26 mouse cellular contexts compared by ENCODE assay signal in the genomic region with DNA sequence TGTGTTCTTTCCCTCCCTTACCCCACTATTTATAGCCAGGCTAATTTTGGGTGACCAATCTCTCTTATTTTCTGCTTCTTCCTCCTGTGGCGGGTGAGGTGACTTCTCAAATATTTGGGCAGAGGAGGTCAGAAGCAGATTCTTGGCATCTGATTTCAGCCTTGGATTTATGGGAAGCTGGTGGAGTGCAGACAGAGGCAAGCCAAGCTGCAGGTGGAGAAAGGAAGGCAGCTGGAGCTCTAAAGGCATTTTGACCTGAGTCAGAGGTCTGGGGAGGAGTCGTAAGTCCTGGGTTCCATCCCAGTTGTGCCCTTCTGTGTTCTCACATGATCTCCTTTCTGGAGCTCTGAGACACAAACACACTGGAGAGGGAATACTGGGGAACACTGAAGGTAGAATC. TPM values are rescaled to one million over a fixed set of nuclear protein-coding genes. Genes with fewer than 3 reads are reported as not detected.
DNase-seq lines count a peak whose midpoint lies in the region; ATAC-seq and TF ChIP-seq lines count a peak whose summit lies in the region.
"Had no signal": no experiment of that assay in that cellular context is flagged by ENCODE, and none has a peak within 500 bp of the region (broad histone marks: within the 10 kb centered on the region; RNA-seq: fewer than 3 reads in every experiment).

No protein-coding gene starts in this region.

- no peaks in the 10 kb centered on the region for H3K9me3 ChIP-seq in heart, embryonic 14.5 days (ENCODE audit: control insufficient read depth, low read length)
- H3K9me3 ChIP-seq in forebrain, embryonic 11.5 days (ENCODE audit: control insufficient read depth, low read length) = no peaks in the 10 kb centered on the region
- H3K9me3 ChIP-seq in hindbrain, postnatal 0 days (ENCODE audit: low read length) = no peaks in the 10 kb centered on the region
- H3K9me3 ChIP-seq: embryonic facial prominence, embryonic 15.5 days; forebrain, embryonic 10.5 days; hindbrain, embryonic 10.5 days; midbrain, embryonic 15.5 days; neural tube, embryonic 15.5 days; stomach, embryonic 15.5 days had no signal

- 23% methylated on average over 2 of the region's 2 CpGs for WGBS in heart, embryonic 14.5 days
- 79% methylated on average over 2 of the region's 2 CpGs for WGBS in forebrain, embryonic 11.5 days
- 77% methylated on average over 2 of the region's 2 CpGs for WGBS in hindbrain, postnatal 0 days

- H3K4me3 ChIP-seq in heart, embryonic 14.5 days (ENCODE audit: control insufficient read depth in 1 of 2, insufficient read depth in 1 of 2, low read depth in 1 of 2, low read length in 2 of 2) = no peak overlapping the region
- H3K4me3 ChIP-seq in embryonic fibroblast, embryonic 13.5 days (ENCODE audit: insufficient read depth, low read length) = no peak overlapping the region
- no peak overlapping the region for H3K4me3 ChIP-seq in forebrain, embryonic 11.5 days (ENCODE audit: low read depth, low read length)
- no peak overlapping the region for H3K4me3 ChIP-seq in hindbrain, postnatal 0 days (ENCODE audit: low read length)
- H3K4me3 ChIP-seq: embryonic facial prominence, embryonic 15.5 days; forebrain, embryonic 10.5 days; hindbrain, embryonic 10.5 days; midbrain, embryonic 15.5 days; neural tube, embryonic 15.5 days; stomach, embryonic 15.5 days had no signal

- no peak for TF ChIP-seq POLR2A in embryonic fibroblast, embryonic 13.5 days (IDR thresholded peaks at IDR 0.05; ENCODE audit: low read depth, low read length)

- intact Hi-C loops in heart, postnatal 25 days (cut with DNase I) = loop anchor here (5.0 kb wide), 1 partner anchor 1904 kb away; no protein-coding TSS in a partner anchor

- peak; percentile 83 for DNase-seq in gastrocnemius, adult 18-20 months (ENCODE audit: low spot score)
- no peak for DNase-seq in gastrocnemius, postnatal 10 days
- DNase-seq in heart, postnatal 25 days (ENCODE audit: low spot score) = no peak
- peak; percentile 86 for DNase-seq in skeletal muscle tissue, adult 2 months (ENCODE audit: low read depth, low spot score)
- DNase-seq in forebrain, embryonic 11.5 days (ENCODE audit: low spot score) = no peak
- DNase-seq in hindbrain, postnatal 0 days (ENCODE audit: low spot score) = no peak
- DNase-seq: adrenal gland, postnatal 10 days; B cell, adult 2 months; cerebellum, postnatal 36 days; kidney, adult 11 months; left cerebral cortex, postnatal 4 days; liver; lung, postnatal 10 days; thymus, adult 2 months had no signal

- ATAC-seq in heart, embryonic 14.5 days (ENCODE audit: insufficient number of reproducible peaks, insufficient read depth, low FRiP score, low read depth) = no peak
- no peak for ATAC-seq in forebrain, embryonic 11.5 days (replicated peaks; ENCODE audit: low FRiP score)
- no peak for ATAC-seq in hindbrain, postnatal 0 days
- ATAC-seq: midbrain, embryonic 15.5 days had no signal

- 0 out of 4 replicates have a peak overlapping the region, but pooled peaks of 1 of the 2 experiments have one; percentile 4 for H3K27ac ChIP-seq in heart, embryonic 14.5 days (replicated peaks in 1 of 2; ENCODE audit: control insufficient read depth in 1 of 2, insufficient read depth in 1 of 2, low read depth in 2 of 2, low read length in 2 of 2)
- H3K27ac ChIP-seq in embryonic fibroblast, embryonic 13.5 days (ENCODE audit: insufficient read depth, low read length) = peak overlapping the region; percentile 53
- no peak overlapping the region for H3K27ac ChIP-seq in forebrain, embryonic 11.5 days (ENCODE audit: low read depth, low read length)
- no peak overlapping the region for H3K27ac ChIP-seq in hindbrain, postnatal 0 days
- H3K27ac ChIP-seq: embryonic facial prominence, embryonic 15.5 days; forebrain, embryonic 10.5 days; hindbrain, embryonic 10.5 days; kidney, postnatal 0 days; midbrain, embryonic 15.5 days; neural tube, embryonic 15.5 days; stomach, embryonic 15.5 days had no signal

- no peak for TF ChIP-seq CTCF in embryonic fibroblast, embryonic 13.5 days (IDR thresholded peaks at IDR 0.05; ENCODE audit: borderline replicate concordance, insufficient read depth, low read length)
- TF ChIP-seq CTCF in hindbrain, postnatal 0 days (IDR thresholded peaks at IDR 0.05; ENCODE audit: low read depth) = no peak

- H3K36me3 ChIP-seq in heart, embryonic 14.5 days (ENCODE audit: control insufficient read depth, insufficient read depth, low read length) = no peaks in the 10 kb centered on the region
- no peaks in the 10 kb centered on the region for H3K36me3 ChIP-seq in forebrain, embryonic 11.5 days (ENCODE audit: control insufficient read depth, insufficient read depth, low read length)
- H3K36me3 ChIP-seq in hindbrain, postnatal 0 days (ENCODE audit: insufficient read depth, low read length) = no peaks in the 10 kb centered on the region
- H3K36me3 ChIP-seq: embryonic facial prominence, embryonic 15.5 days; forebrain, embryonic 10.5 days; hindbrain, embryonic 10.5 days; midbrain, embryonic 15.5 days; neural tube, embryonic 15.5 days; stomach, embryonic 15.5 days had no signal

- no peak overlapping the region for H3K9ac ChIP-seq in heart, embryonic 14.5 days (ENCODE audit: low read length)
- no peak overlapping the region for H3K9ac ChIP-seq in forebrain, embryonic 11.5 days (ENCODE audit: low read length)
- H3K9ac ChIP-seq in hindbrain, postnatal 0 days (replicated peaks; ENCODE audit: low read length) = no peak overlapping the region
- H3K9ac ChIP-seq: embryonic facial prominence, embryonic 15.5 days; midbrain, embryonic 15.5 days; neural tube, embryonic 15.5 days; stomach, embryonic 15.5 days had no signal

- H3K4me2 ChIP-seq in heart, embryonic 14.5 days (ENCODE audit: low read length) = peak overlapping the region; percentile 7; the same call in 1 of the 2 replicates
- no peak overlapping the region for H3K4me2 ChIP-seq in forebrain, embryonic 11.5 days (ENCODE audit: low read depth, low read length, severe bottlenecking)
- no peak overlapping the region for H3K4me2 ChIP-seq in hindbrain, postnatal 0 days (ENCODE audit: low read depth, low read length)
- H3K4me2 ChIP-seq: embryonic facial prominence, embryonic 15.5 days; midbrain, embryonic 15.5 days; neural tube, embryonic 15.5 days; stomach, embryonic 15.5 days had no signal

- H3K4me1 ChIP-seq in heart, embryonic 14.5 days (ENCODE audit: control insufficient read depth in 2 of 2, insufficient read depth in 2 of 2, low read length in 2 of 2) = peaks cover 21 to 41% of the 10 kb centered on the region in 2 experiments
- H3K4me1 ChIP-seq in embryonic fibroblast, embryonic 13.5 days (ENCODE audit: control insufficient read depth, insufficient read depth, low read length) = peaks cover 18% of the 10 kb centered on the region; the same call in 1 of the 2 replicates
- H3K4me1 ChIP-seq in forebrain, embryonic 11.5 days (replicated peaks; ENCODE audit: control insufficient read depth, insufficient read depth, low read length) = no peaks in the 10 kb centered on the region
- H3K4me1 ChIP-seq in hindbrain, postnatal 0 days (ENCODE audit: insufficient read depth, low read length) = peaks cover 4% of the 10 kb centered on the region; the same call in 1 of the 2 replicates

- H3K27me3 ChIP-seq in heart, embryonic 14.5 days (ENCODE audit: control insufficient read depth, insufficient read depth, low read length) = peaks cover 33% of the 10 kb centered on the region
- peaks cover 31% of the 10 kb centered on the region for H3K27me3 ChIP-seq in forebrain, embryonic 11.5 days (ENCODE audit: control insufficient read depth, insufficient read depth, low read length)
- no peaks in the 10 kb centered on the region for H3K27me3 ChIP-seq in hindbrain, postnatal 0 days (ENCODE audit: insufficient read depth, low read length)

RNA-seq across cellular contexts. Expression of a gene that starts 2.2 kb away (rescaled TPM):
- 10 to 100 TPM; 40.4 to 60.8 TPM for total RNA-seq in gastrocnemius, adult 18-20 months (2021)
- total RNA-seq in gastrocnemius, postnatal 10 days (2021) = 100 to 1,000 TPM; 125 to 127 TPM
- 3.7 and 3.9 TPM in 2 replicates for polyA plus RNA-seq in heart, embryonic 14.5 days (2014; fragmentation: Nextera tagmentation; extraction: Ambion mirVana)
- 100 to 1,000 TPM; 165 to 176 TPM for total RNA-seq in heart, postnatal 25 days (2021)
- polyA plus RNA-seq in embryonic fibroblast, embryonic 13.5 days (2011; ENCODE audit: insufficient read length, low read depth, missing spikeins) = 16.9 and 22.1 TPM in 2 replicates
- 0.65 and 0.69 TPM in 2 replicates for polyA plus RNA-seq in forebrain, embryonic 11.5 days (2014; fragmentation: Nextera tagmentation; extraction: Ambion mirVana)
- 29.0 and 30.6 TPM in 2 replicates for total RNA-seq in hindbrain, postnatal 0 days (2014; rRNA removed)
- polyA plus RNA-seq in hindbrain, postnatal 0 days (2015; fragmentation: Nextera tagmentation; extraction: Ambion mirVana) = 15.1 and 16.9 TPM in 2 replicates
- total RNA-seq: megakaryocyte, adult 5-6 weeks had no signal

RNA-seq across cellular contexts. Expression of a gene that starts 7.6 kb away (rescaled TPM):
- 100 to 1,000 TPM; 153 to 154 TPM for total RNA-seq in gastrocnemius, adult 18-20 months (2021)
- total RNA-seq in gastrocnemius, postnatal 10 days (2021) = 100 to 1,000 TPM; 201 to 210 TPM
- polyA plus RNA-seq in heart, embryonic 14.5 days (2014; fragmentation: Nextera tagmentation; extraction: Ambion mirVana) = 239 and 251 TPM in 2 replicates
- total RNA-seq in heart, postnatal 25 days (2021) = 100 to 1,000 TPM; 183 to 185 TPM
- polyA plus RNA-seq in embryonic fibroblast, embryonic 13.5 days (2011; ENCODE audit: insufficient read length, low read depth, missing spikeins) = 80.5 and 91.4 TPM in 2 replicates
- 191 and 202 TPM in 2 replicates for polyA plus RNA-seq in forebrain, embryonic 11.5 days (2014; fragmentation: Nextera tagmentation; extraction: Ambion mirVana)
- total RNA-seq in hindbrain, postnatal 0 days (2014; rRNA removed) = 70.9 and 97.6 TPM in 2 replicates
- 292 and 298 TPM in 2 replicates for polyA plus RNA-seq in hindbrain, postnatal 0 days (2015; fragmentation: Nextera tagmentation; extraction: Ambion mirVana)

RNA-seq across cellular contexts. Expression of a gene that starts 8.8 kb away (rescaled TPM):
- 1 to 10 TPM; 3.1 to 3.9 TPM for total RNA-seq in gastrocnemius, adult 18-20 months (2021)
- total RNA-seq in gastrocnemius, postnatal 10 days (2021) = 10 to 100 TPM in 1 of 2 experiments, 1 to 10 TPM in 1; 8.2 to 12.5 TPM
- polyA plus RNA-seq in heart, embryonic 14.5 days (2014; fragmentation: Nextera tagmentation; extraction: Ambion mirVana) = 7.7 and 11.5 TPM in 2 replicates
- total RNA-seq in heart, postnatal 25 days (2021) = 1 to 10 TPM; 5.0 to 7.9 TPM
- 5.5 and 7.7 TPM in 2 replicates for polyA plus RNA-seq in embryonic fibroblast, embryonic 13.5 days (2011; ENCODE audit: insufficient read length, low read depth, missing spikeins)
- 12.3 and 12.6 TPM in 2 replicates for polyA plus RNA-seq in forebrain, embryonic 11.5 days (2014; fragmentation: Nextera tagmentation; extraction: Ambion mirVana)
- 22.6 and 24.8 TPM in 2 replicates for total RNA-seq in hindbrain, postnatal 0 days (2014; rRNA removed)
- polyA plus RNA-seq in hindbrain, postnatal 0 days (2015; fragmentation: Nextera tagmentation; extraction: Ambion mirVana) = 21.0 and 29.2 TPM in 2 replicates

RNA-seq across cellular contexts. Expression of a gene that starts 29.3 kb away (rescaled TPM):
- total RNA-seq in gastrocnemius, adult 18-20 months (2021) = under 1 TPM in 1 of 2 experiments, not detected in 1; 0.24 TPM
- total RNA-seq in gastrocnemius, postnatal 10 days (2021) = under 1 TPM in 1 of 2 experiments, not detected in 1; 0.19 TPM
- polyA plus RNA-seq in heart, embryonic 14.5 days (2014; fragmentation: Nextera tagmentation; extraction: Ambion mirVana) = 0.32 TPM in 1 of 2 replicates, not detected in the other
- total RNA-seq in heart, postnatal 25 days (2021) = not detected
- not detected in 2 replicates for polyA plus RNA-seq in embryonic fibroblast, embryonic 13.5 days (2011; ENCODE audit: insufficient read length, low read depth, missing spikeins)
- not detected in 2 replicates for polyA plus RNA-seq in forebrain, embryonic 11.5 days (2014; fragmentation: Nextera tagmentation; extraction: Ambion mirVana)
- total RNA-seq in hindbrain, postnatal 0 days (2014; rRNA removed) = not detected in 2 replicates
- not detected in 2 replicates for polyA plus RNA-seq in hindbrain, postnatal 0 days (2015; fragmentation: Nextera tagmentation; extraction: Ambion mirVana)
- total RNA-seq: layer of hippocampus, adult 18-20 months; left cerebral cortex, postnatal 4 days; megakaryocyte, adult 5-6 weeks had no signal
- polyA plus RNA-seq: forebrain, embryonic 10.5 days; hindbrain, embryonic 10.5 days; midbrain, embryonic 15.5 days; neural tube, embryonic 15.5 days; spleen, adult 2 months had no signal

RNA-seq across cellular contexts. Expression of a gene that starts 30.7 kb away (rescaled TPM):
- total RNA-seq in gastrocnemius, adult 18-20 months (2021) = 100 to 1,000 TPM; 101 to 160 TPM
- 100 to 1,000 TPM; 198 to 258 TPM for total RNA-seq in gastrocnemius, postnatal 10 days (2021)
- 363 and 394 TPM in 2 replicates for polyA plus RNA-seq in heart, embryonic 14.5 days (2014; fragmentation: Nextera tagmentation; extraction: Ambion mirVana)
- 100 to 1,000 TPM; 110 to 123 TPM for total RNA-seq in heart, postnatal 25 days (2021)
- 686 and 779 TPM in 2 replicates for polyA plus RNA-seq in embryonic fibroblast, embryonic 13.5 days (2011; ENCODE audit: insufficient read length, low read depth, missing spikeins)
- polyA plus RNA-seq in forebrain, embryonic 11.5 days (2014; fragmentation: Nextera tagmentation; extraction: Ambion mirVana) = 144 and 151 TPM in 2 replicates
- total RNA-seq in hindbrain, postnatal 0 days (2014; rRNA removed) = 35.2 and 40.9 TPM in 2 replicates
- polyA plus RNA-seq in hindbrain, postnatal 0 days (2015; fragmentation: Nextera tagmentation; extraction: Ambion mirVana) = 417 and 436 TPM in 2 replicates

Comparison
In these comparisons a context has a peak if more than half of its experiments do, and no peak if none do; other contexts are left out.
1. DNase-seq: peak in gastrocnemius, adult 18-20 months (single experiment) and skeletal muscle tissue, adult 2 months (single experiment); none in gastrocnemius, postnatal 10 days (single experiment), heart, postnatal 25 days (single experiment), forebrain, embryonic 11.5 days (single experiment) and hindbrain, postnatal 0 days (single experiment).